Mouse (Mus musculus) CD4-positive, CD25-positive, alpha-beta regulatory T cell, adult 2 months (primary cell): Measurements from ENCODE around the gene Hook2.

Source experiments
- DNase-seq: peaks from one replicate; pipeline ENCODE4 v3.0.0-alpha.2; 2012; ENCODE audit warnings: low read depth, low spot score

Hook2 gene

DNA sequence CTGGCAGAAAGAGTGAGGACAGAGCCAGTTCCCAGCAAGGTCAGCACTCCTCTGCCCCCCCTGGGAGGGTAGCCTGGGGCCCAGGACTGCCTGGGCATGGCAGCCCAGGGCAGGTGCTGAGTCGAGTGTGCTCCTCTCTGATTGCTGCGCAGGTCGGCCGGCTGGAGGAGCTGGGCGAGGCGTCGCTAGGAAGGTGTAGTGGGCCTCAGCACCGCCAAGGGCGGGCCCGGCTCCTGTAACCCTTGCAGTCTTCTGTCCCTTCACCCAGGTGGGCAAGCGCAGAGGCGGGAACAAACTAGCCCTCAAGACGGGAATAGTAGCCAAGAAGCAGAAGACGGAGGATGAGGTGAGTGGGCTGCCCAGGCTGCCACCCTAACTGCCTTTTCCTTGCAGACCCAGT, 38.9 kb downstream of the Hook2 start:
- no peak for DNase-seq

DNA sequence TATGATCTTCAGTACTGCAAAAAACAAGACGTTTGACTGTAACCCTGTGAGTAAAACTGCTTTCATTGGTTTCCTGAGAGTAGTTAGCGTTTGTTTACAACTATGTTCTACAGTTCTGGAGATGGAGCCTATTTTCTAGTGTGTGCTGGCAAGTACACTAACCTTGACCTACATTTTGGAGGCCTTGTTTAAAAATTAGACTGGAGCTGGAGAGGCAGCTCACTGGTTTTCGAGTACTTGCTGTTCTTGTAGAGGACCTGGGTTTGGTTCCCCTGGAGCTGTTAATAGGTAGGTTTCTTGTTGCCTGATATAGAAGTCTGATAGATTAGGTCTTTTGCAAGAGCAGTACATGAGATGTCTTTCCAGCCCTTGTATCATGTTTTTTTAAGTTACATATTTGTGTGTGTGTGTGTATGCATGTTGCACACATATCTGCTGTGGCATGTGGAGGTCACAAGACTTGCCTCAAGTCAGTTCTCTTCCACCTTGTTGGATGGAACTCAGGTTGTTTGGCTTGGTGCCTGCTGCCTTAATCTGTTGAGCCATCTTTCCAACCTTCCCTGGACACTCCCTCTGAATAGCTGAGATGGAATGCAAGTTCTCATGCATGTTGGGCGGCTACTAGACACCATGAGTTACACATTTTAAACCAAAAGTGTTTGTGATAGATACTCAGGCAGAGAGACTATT, 42.4 kb downstream of the Hook2 start:
- no peak for DNase-seq

DNA sequence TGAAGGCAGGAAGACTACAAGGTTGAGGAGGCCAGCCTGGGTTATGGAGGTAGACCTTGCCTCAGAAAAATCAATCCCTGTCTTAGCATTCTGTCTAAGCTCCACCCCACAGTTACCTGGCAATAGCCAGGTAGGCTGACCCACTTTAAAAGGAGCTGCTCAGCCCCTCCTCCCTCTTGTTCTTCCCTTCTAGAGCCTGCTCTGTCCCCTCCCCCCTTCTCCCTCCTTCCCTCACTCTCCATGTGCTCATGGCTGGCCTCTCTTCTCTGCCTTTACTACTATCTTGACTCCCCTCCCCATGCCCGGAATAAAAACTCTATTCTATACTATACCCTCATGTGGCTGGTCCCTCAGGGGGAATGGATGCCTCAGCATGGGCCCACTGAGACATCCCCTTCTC, 43.5 kb downstream of the Hook2 start:
- no peak for DNase-seq

DNA sequence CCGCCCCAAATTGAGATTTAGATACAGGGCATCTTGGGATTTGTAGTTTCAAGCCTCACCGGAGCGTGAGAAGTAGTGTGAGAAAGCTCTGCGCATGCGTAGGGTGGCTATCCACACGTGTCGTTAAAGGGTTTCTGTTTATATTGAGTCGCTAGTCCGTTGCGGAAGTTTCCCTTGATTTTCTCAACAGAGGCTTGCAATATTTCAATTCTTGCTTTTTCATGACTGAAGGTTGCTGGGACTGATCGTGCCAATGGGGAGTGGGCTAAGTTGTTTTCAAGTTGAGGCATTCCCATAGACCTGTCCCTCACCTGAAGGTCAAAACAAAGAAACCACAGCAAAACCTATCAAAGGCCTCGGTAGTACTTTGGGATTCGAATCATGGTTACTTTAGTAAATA, 44.4 kb downstream of the Hook2 start:
- peak; percentile 94 for DNase-seq

DNA sequence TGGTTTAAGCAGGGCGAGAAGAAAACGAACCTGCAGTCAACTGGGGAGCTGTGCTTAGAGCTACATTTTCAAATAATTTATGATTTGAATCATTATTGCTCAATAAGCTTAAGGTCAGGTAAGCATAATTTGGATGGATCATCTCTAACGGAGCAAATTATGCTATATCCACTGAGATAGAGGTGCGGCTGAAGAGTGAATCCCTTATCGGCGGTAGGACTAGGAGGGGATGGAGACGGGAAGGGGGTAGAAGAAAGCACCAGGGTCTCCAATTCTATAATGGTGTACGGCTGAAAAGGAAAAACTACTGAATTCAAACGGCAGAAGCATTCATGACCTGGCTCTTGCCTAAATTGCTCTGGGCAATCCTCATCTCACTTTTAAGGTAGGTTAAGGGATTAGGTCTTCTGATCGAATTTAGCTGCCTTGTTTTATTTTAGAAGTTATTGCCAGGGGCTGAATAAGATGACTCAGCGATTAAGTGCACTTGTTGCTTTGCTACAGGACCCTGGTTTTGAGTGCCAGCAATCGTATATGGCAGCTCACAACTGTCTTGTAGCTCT, 44.8 kb downstream of the Hook2 start:
- DNase-seq, result no peak

DNA sequence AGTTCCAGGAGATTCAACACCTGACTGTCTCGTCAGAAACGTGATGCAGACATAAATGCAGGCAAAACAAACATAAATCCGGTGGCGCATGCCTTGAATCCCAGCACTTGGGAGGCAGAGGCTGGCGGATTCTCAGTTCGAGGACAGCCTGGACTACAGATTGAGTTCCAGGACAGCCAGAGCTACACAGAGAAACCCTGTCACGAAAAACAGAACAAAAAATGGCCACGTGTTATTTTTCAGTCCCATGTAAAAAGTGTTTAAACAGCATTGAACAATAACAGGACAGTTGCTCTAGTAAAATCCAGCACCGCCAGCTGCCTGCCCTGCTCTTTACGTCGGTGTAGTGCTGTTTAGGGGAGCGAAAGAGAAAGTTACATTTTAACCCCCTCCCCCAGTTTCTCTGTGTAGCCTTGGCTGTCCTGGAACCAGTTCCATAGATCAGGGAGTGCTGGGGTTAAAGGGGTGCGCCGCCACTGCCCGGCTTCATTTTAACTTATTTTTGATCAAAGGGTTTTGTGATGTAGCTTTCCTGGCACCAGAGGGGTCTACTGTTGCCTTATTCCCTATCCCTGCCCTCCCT, 45.4 kb downstream of the Hook2 start:
- peak; percentile 57 for DNase-seq

DNA sequence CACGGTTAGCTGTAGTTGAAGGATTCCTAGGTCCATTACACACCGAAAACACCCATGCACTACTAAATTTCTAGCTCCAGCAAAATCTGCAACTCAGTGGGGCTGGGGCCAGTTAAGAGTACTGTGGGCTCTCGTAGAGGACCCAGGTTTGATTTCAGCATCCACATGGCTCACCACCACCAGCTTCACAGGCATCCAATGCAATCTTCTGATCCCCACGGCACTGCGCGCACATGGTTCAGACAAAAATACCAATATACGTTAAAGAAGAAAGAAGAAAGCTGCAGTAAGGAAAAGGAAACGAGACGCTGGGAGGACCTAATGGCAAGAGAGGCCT, 45.9 kb downstream of the Hook2 start:
- no peak for DNase-seq

DNA sequence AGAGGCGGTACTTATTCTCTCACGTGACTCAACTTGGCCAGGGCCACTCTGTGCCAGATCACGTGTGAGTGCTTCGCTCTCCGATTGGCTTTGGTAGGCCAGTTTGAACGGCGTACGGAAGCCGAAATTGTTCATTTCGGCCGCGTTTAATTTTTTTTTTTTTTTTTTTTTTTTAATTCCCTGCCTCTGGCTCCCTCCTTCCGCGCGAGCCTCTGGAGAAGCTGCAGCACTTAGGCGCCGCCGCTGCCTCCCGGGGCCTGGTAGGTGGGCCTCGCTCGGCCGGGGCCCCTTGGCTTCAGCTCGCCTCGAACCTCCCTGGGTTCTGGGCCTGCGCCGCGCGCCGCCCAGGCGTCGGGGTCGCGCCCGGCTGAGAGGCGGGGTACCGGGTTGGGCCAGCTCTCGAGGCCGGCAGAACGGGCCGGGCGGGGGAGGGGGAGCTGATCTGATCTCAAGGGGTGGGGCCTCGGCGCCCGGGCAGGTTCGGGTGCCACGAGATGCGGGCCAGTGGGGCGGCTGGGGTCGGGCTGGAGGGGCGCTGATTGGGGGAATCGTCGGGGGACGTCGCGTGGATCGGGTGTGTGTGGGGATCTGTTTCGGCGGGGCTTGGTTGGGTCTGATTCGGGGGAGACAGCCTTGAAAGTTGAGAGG, 46.4 kb downstream of the Hook2 start, which contains the start of gene Tnpo2:
TSS of gene Tnpo2 (plus strand) at position 198 of the 648 bp plus-strand sequence.
- peak; percentile 95 for DNase-seq

DNA sequence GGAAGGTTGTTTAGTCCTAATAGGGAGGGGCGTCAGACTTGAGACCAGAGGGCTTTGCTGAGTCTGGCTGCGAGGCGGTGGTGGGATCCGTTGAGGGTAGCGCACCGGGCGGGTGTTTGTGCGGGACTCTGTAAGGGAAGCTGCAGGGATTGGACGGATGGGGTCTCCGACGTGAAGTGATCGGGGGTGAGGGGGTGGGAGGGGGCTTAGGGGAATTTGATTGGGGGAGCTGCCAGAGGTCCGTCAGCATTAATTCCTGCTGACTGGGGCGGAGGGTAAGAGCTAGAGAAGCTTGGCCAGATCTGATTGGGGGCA, 46.9 kb downstream of the Hook2 start:
- no peak for DNase-seq

DNA sequence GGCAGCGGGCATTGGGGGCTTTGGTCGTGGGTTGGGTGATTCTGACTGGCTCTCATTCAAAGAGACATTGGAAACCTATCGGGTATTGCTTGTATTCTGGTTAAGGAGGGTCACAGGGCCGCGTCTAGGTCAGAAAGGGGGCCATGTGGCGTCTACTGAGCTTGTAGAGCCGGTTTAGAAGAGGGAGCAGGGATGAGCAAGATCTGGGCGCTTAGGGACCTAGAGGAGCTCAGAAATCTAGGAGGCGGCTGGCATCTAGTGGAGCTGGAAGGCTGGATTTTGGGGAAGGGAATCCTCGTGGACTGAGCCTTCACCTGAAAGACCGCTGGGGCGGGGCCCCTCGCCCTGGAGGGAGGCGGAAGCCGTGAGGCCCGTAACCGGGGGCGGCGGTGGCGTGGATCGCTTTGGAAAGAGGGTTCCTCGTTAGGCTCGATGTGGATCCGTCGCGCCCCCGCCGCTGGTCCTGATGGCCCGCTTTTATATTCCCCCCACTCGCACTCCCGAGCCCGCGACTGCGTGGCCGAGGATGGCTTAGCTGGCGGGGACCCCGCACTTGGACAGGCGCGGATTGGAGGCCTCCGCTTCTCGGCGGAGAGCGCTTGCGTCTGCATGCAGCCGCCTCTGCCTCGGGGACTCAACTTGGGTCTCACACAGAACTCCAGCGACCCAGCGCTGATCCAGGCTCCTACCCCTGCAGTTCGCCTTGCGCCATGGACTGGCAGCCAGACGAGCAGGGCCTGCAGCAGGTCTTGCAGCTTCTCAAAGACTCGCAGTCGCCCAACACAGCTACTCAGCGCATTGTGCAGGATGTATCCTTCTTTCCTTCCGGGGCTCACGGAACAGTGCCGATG, 47.5 kb downstream of the Hook2 start:
- peak; percentile 65 for DNase-seq

DNA sequence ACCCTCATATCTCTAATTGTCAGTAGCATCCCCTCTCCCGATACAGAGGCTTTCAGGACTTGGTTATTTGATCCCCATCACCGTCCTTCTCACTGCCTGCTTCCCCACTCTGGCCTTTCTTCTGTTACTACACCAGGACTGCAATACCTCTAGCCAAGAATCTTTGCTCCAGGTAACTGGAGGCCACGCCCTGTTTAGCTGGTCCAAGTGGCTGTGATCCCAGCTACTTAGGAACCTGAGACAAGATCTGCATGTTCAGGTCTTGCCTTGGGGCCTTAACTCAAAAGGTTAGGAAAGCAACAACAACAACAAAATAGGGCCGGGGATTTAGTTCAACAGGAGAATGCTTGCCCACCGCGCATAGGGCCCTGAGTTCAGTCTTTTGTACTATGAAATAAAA, 53.2 kb downstream of the Hook2 start:
- no peak for DNase-seq
